22 mouse cellular contexts compared by ENCODE assay signal in genomic region chr3:46848400-46848983, GRCm38 (mm10).
DNase-seq lines count a peak whose midpoint lies in the region; ATAC-seq and TF ChIP-seq lines count a peak whose summit lies in the region.
"Had no signal": no experiment of that assay in that cellular context is flagged by ENCODE, and none has a peak within 500 bp of the region (broad histone marks: within the 10 kb centered on the region; RNA-seq: fewer than 3 reads in every experiment).

No protein-coding gene starts in this region.

- no peaks in the 10 kb centered on the region for H3K9me3 ChIP-seq in forebrain, embryonic 14.5 days (replicated peaks; ENCODE audit: control insufficient read depth, low read length)
- no peaks in the 10 kb centered on the region for H3K9me3 ChIP-seq in forebrain, embryonic 11.5 days (ENCODE audit: control insufficient read depth, low read length)
- H3K9me3 ChIP-seq in MEL (replicated peaks; ENCODE audit: insufficient read depth, low read length): no peaks in the 10 kb centered on the region
- no peaks in the 10 kb centered on the region for H3K9me3 ChIP-seq in embryonic facial prominence, embryonic 14.5 days (ENCODE audit: control insufficient read depth, low read length)
- H3K9me3 ChIP-seq: embryonic facial prominence, embryonic 13.5 days; heart, embryonic 15.5 days; hindbrain, embryonic 13.5 days; limb, embryonic 10.5 days; neural tube, embryonic 12.5 days had no signal

- H3K27ac ChIP-seq in forebrain, embryonic 14.5 days (ENCODE audit: low read depth, low read length): no peak overlapping the region
- H3K27ac ChIP-seq in forebrain, embryonic 11.5 days (ENCODE audit: low read depth, low read length): no peak overlapping the region
- peak overlapping the region; percentile 80 for H3K27ac ChIP-seq in MEL (ENCODE audit: control insufficient read depth, low read depth, low read length)
- H3K27ac ChIP-seq in embryonic facial prominence, embryonic 14.5 days (replicated peaks; ENCODE audit: low read depth, low read length): no peak overlapping the region
- H3K27ac ChIP-seq: embryonic facial prominence, embryonic 13.5 days; heart, embryonic 15.5 days; hindbrain, embryonic 13.5 days; kidney, postnatal 0 days; layer of hippocampus, adult 2 months; limb, embryonic 10.5 days; neural tube, embryonic 12.5 days had no signal

- no peaks in the 10 kb centered on the region for H3K79me2 ChIP-seq in MEL (ENCODE audit: control insufficient read depth, insufficient read depth, low read length, poor library complexity)

- no peak overlapping the region for H3K9ac ChIP-seq in forebrain, embryonic 14.5 days (ENCODE audit: low read length)
- H3K9ac ChIP-seq in forebrain, embryonic 11.5 days (ENCODE audit: low read length): no peak overlapping the region
- H3K9ac ChIP-seq in MEL (ENCODE audit: control insufficient read depth, low read depth, low read length, poor library complexity, severe bottlenecking): peak overlapping the region; percentile 41
- H3K9ac ChIP-seq in embryonic facial prominence, embryonic 14.5 days (ENCODE audit: low read depth, low read length): no peak overlapping the region
- H3K9ac ChIP-seq: embryonic facial prominence, embryonic 13.5 days; heart, embryonic 15.5 days; hindbrain, embryonic 13.5 days; neural tube, embryonic 12.5 days had no signal

- TF ChIP-seq POLR2A in MEL (IDR thresholded peaks at IDR 0.05; ENCODE audit: control insufficient read depth in 1 of 2, insufficient read depth in 1 of 2, low read depth in 1 of 2, low read length in 2 of 2, poor library complexity in 1 of 2): no peak

- WGBS in forebrain, embryonic 14.5 days: 57% methylated on average over 7 of the region's 7 CpGs
- WGBS in forebrain, embryonic 11.5 days: 76% methylated on average over 7 of the region's 7 CpGs
- WGBS in embryonic facial prominence, embryonic 14.5 days: 43% methylated on average over 7 of the region's 7 CpGs

- no peak; the same call in 1 of the 2 replicates for TF ChIP-seq RAD21 in MEL (IDR thresholded peaks at IDR 0.05; ENCODE audit: low read depth, low read length)

- no peaks in the 10 kb centered on the region for H3K27me3 ChIP-seq in forebrain, embryonic 14.5 days (replicated peaks; ENCODE audit: control insufficient read depth, insufficient read depth, low read length)
- H3K27me3 ChIP-seq in forebrain, embryonic 11.5 days (ENCODE audit: control insufficient read depth, insufficient read depth, low read length): no peaks in the 10 kb centered on the region
- no peaks in the 10 kb centered on the region for H3K27me3 ChIP-seq in MEL (ENCODE audit: control insufficient read depth in 1 of 2, insufficient read depth in 2 of 2, low read length in 2 of 2)
- no peaks in the 10 kb centered on the region for H3K27me3 ChIP-seq in embryonic facial prominence, embryonic 14.5 days (replicated peaks; ENCODE audit: control insufficient read depth, insufficient read depth, low read length)
- H3K27me3 ChIP-seq: embryonic facial prominence, embryonic 13.5 days; heart, embryonic 15.5 days; hindbrain, embryonic 13.5 days; neural tube, embryonic 12.5 days had no signal

- no peaks in the 10 kb centered on the region for H3K36me3 ChIP-seq in forebrain, embryonic 14.5 days (ENCODE audit: control insufficient read depth, insufficient read depth, low read length)
- H3K36me3 ChIP-seq in forebrain, embryonic 11.5 days (ENCODE audit: control insufficient read depth, insufficient read depth, low read length): no peaks in the 10 kb centered on the region
- H3K36me3 ChIP-seq in MEL (ENCODE audit: control insufficient read depth in 1 of 2, insufficient read depth in 2 of 2, low read length in 2 of 2): peaks cover 0 to 9% of the 10 kb centered on the region in 2 experiments; a peak in 2 of 4 replicates
- H3K36me3 ChIP-seq in embryonic facial prominence, embryonic 14.5 days (ENCODE audit: control insufficient read depth, insufficient read depth, low read length): no peaks in the 10 kb centered on the region
- H3K36me3 ChIP-seq: embryonic facial prominence, embryonic 13.5 days; heart, embryonic 15.5 days; hindbrain, embryonic 13.5 days; limb, embryonic 10.5 days; neural tube, embryonic 12.5 days had no signal

- H3K4me3 ChIP-seq in forebrain, embryonic 14.5 days (ENCODE audit: low read depth, low read length): no peak overlapping the region
- H3K4me3 ChIP-seq in forebrain, embryonic 11.5 days (ENCODE audit: low read depth, low read length): no peak overlapping the region
- H3K4me3 ChIP-seq in MEL (ENCODE audit: control insufficient read depth in 1 of 2, insufficient read depth in 1 of 2, low read depth in 2 of 2, low read length in 2 of 2): peak overlapping the region; percentile 18 to 28; a peak in 3 of 4 replicates
- H3K4me3 ChIP-seq in embryonic facial prominence, embryonic 14.5 days (ENCODE audit: low read depth, low read length): no peak overlapping the region
- H3K4me3 ChIP-seq: embryonic facial prominence, embryonic 13.5 days; heart, embryonic 15.5 days; hindbrain, embryonic 13.5 days; layer of hippocampus, adult 2 months; limb, embryonic 10.5 days; neural tube, embryonic 12.5 days had no signal

- peak; percentile 53 for DNase-seq in forebrain, embryonic 14.5 days (ENCODE audit: low spot score)
- no peak for DNase-seq in forebrain, embryonic 11.5 days (ENCODE audit: low spot score)
- peak; percentile 83 for DNase-seq in MEL (ENCODE audit: low read depth, low spot score)
- peak; percentile 24 for DNase-seq in embryonic facial prominence, embryonic 14.5 days (ENCODE audit: low spot score)
- DNase-seq in retina, embryonic 14.5 days (ENCODE audit: low spot score): peak; percentile 47
- no peak for DNase-seq in kidney, postnatal 4 days
- DNase-seq in right cerebral cortex, postnatal 36 days (ENCODE audit: low spot score in 2 of 2): no peak
- DNase-seq: cerebellum, adult 11 months; cerebellum, postnatal 14 days; heart, adult 18-20 months; lung, adult 2 months; lung, postnatal 4 days; right cerebral cortex, postnatal 4 days had no signal

- TF ChIP-seq CTCF in MEL (IDR thresholded peaks at IDR 0.05 in 2 of 3, conservative IDR thresholded peaks at IDR 0.05 in 1 of 3; ENCODE audit: control insufficient read depth in 1 of 3, insufficient read depth in 1 of 3, low read depth in 2 of 3, low read length in 3 of 3, poor library complexity in 1 of 3, severe bottlenecking in 1 of 3): no peak

- no peak for ATAC-seq in forebrain, embryonic 14.5 days
- ATAC-seq in forebrain, embryonic 11.5 days (replicated peaks; ENCODE audit: low FRiP score): no peak; the same call in 1 of the 2 replicates
- no peak for ATAC-seq in embryonic facial prominence, embryonic 14.5 days (ENCODE audit: low read depth)
- ATAC-seq: intestine, postnatal 0 days had no signal

- H3K4me2 ChIP-seq in forebrain, embryonic 14.5 days (ENCODE audit: low read length): no peak overlapping the region
- H3K4me2 ChIP-seq in forebrain, embryonic 11.5 days (ENCODE audit: low read depth, low read length, severe bottlenecking): no peak overlapping the region
- H3K4me2 ChIP-seq in embryonic facial prominence, embryonic 14.5 days (ENCODE audit: low read depth, low read length): no peak overlapping the region
- H3K4me2 ChIP-seq: embryonic facial prominence, embryonic 13.5 days; heart, embryonic 15.5 days; hindbrain, embryonic 13.5 days; liver, embryonic 11.5 days; neural tube, embryonic 12.5 days had no signal

- no peaks in the 10 kb centered on the region for H3K4me1 ChIP-seq in forebrain, embryonic 14.5 days (ENCODE audit: control insufficient read depth, insufficient read depth, low read length)
- no peaks in the 10 kb centered on the region for H3K4me1 ChIP-seq in forebrain, embryonic 11.5 days (replicated peaks; ENCODE audit: control insufficient read depth, insufficient read depth, low read length)
- peaks cover 5 to 11% of the 10 kb centered on the region in 2 experiments for H3K4me1 ChIP-seq in MEL (ENCODE audit: control insufficient read depth in 1 of 2, insufficient read depth in 2 of 2, low read length in 2 of 2)
- no peaks in the 10 kb centered on the region for H3K4me1 ChIP-seq in embryonic facial prominence, embryonic 14.5 days (ENCODE audit: control insufficient read depth, insufficient read depth, low read length)
- H3K4me1 ChIP-seq: embryonic facial prominence, embryonic 13.5 days; heart, embryonic 15.5 days; hindbrain, embryonic 13.5 days; limb, embryonic 10.5 days; neural tube, embryonic 12.5 days had no signal

- TF ChIP-seq EP300 in MEL (IDR thresholded peaks at IDR 0.05; ENCODE audit: low read depth in 1 of 2, low read length in 2 of 2): peak; percentile 98

TF ChIP-seq in MEL, 35 proteins besides CTCF, POLR2A, EP300 and RAD21:
- TF ChIP-seq CHD1 (IDR thresholded peaks at IDR 0.05; ENCODE audit: low read depth, low read length): no peak
- TF ChIP-seq MAFK (IDR thresholded peaks at IDR 0.05; ENCODE audit: borderline replicate concordance, low read depth, low read length): peak; percentile 66; the same call in 1 of the 2 replicates
- TF ChIP-seq POLR2AphosphoS2 (IDR thresholded peaks at IDR 0.05; ENCODE audit: low read length): no peak
- TF ChIP-seq SIN3A (IDR thresholded peaks at IDR 0.05; ENCODE audit: low read length): no peak; the same call in none of the 2 replicates
- peak; percentile 59; the same call in 1 of the 2 replicates for TF ChIP-seq MAX (IDR thresholded peaks at IDR 0.05; ENCODE audit: low read length)
- peak; percentile 83; the same call in 1 of the 2 replicates for TF ChIP-seq MEF2A (IDR thresholded peaks at IDR 0.05; ENCODE audit: extremely low read depth, insufficient replicate concordance, low read depth, low read length, poor library complexity, severe bottlenecking)
- peak; percentile 9; the same call in 1 of the 2 replicates for TF ChIP-seq TAL1 (IDR thresholded peaks at IDR 0.05; ENCODE audit: low read length)
- peak; percentile 93 for TF ChIP-seq MYB (IDR thresholded peaks at IDR 0.05; ENCODE audit: low read depth, low read length)
- 0 out of 2 replicates have a peak, but pooled peaks have one; percentile 32 for TF ChIP-seq HCFC1 (IDR thresholded peaks at IDR 0.05; ENCODE audit: low read depth, low read length)
- peak; percentile 93 for TF ChIP-seq TCF12 (IDR thresholded peaks at IDR 0.05; ENCODE audit: low read depth, low read length)
- TF ChIP-seq GATA1 (IDR thresholded peaks at IDR 0.05; ENCODE audit: low read depth, low read length): peak; percentile 94
- TF ChIP-seq ZNF384 (IDR thresholded peaks at IDR 0.05; ENCODE audit: low read depth, low read length): no peak; the same call in 1 of the 2 replicates
- TF ChIP-seq ETS1 (IDR thresholded peaks at IDR 0.05; ENCODE audit: low read depth, low read length): peak; percentile 96
- peak; percentile 84 for TF ChIP-seq RCOR1 (IDR thresholded peaks at IDR 0.05; ENCODE audit: low read depth, low read length)
- TF ChIP-seq NELFE (IDR thresholded peaks at IDR 0.05; ENCODE audit: low read depth, low read length): 0 out of 2 replicates have a peak, but pooled peaks have one; percentile 26

Comparison
In these comparisons a context has a peak if more than half of its experiments do, and no peak if none do; other contexts are left out.
1. DNase-seq: peak in forebrain, embryonic 14.5 days (single experiment), MEL (single experiment), embryonic facial prominence, embryonic 14.5 days (single experiment) and retina, embryonic 14.5 days (single experiment); none in forebrain, embryonic 11.5 days (single experiment), kidney, postnatal 4 days (0 of 2) and right cerebral cortex, postnatal 36 days (0 of 2).
2. H3K4me3 ChIP-seq: peak in MEL (2 of 2); none in forebrain, embryonic 14.5 days (single experiment), forebrain, embryonic 11.5 days (single experiment) and embryonic facial prominence, embryonic 14.5 days (single experiment).